Mouse (Mus musculus): ENCODE results near the gene Strbp.
A peak's percentile ranks its signal among the peaks of the same experiment; 100 is the strongest.

The Strbp gene

GRCm38 (mm10) chr2:37703230-37703954 lies at the start of gene Strbp:
Strbp (minus strand) TSS chr2:37703859.
- peak; percentile 74 for DNase-seq (ENCODE audit: low read depth, low spot score)

- no peak for DNase-seq (ENCODE audit: low read depth, low spot score)
These were observed 47.5 kb upstream of the Strbp start for GRCm38 (mm10) chr2:37751114-37751513.

GRCm38 (mm10) chr2:37749323-37749722 lies 45.7 kb upstream of the Strbp start:
- no peak for DNase-seq (ENCODE audit: low read depth, low spot score)

GRCm38 (mm10) chr2:37748442-37749066 lies 44.9 kb upstream of the Strbp start:
- DNase-seq (ENCODE audit: low read depth, low spot score) = no peak

- peak; percentile 49 for DNase-seq (ENCODE audit: low read depth, low spot score)
These were observed 44.2 kb upstream of the Strbp start for GRCm38 (mm10) chr2:37747909-37748308.

GRCm38 (mm10) chr2:37746293-37747049 lies 42.8 kb upstream of the Strbp start:
- DNase-seq (ENCODE audit: low read depth, low spot score) = no peak

GRCm38 (mm10) chr2:37744773-37745395 lies 41.2 kb upstream of the Strbp start:
- DNase-seq (ENCODE audit: low read depth, low spot score) = no peak

- peak; percentile 79 for DNase-seq (ENCODE audit: low read depth, low spot score)
These were observed 38.3 kb upstream of the Strbp start for GRCm38 (mm10) chr2:37741806-37742554.

- DNase-seq (ENCODE audit: low read depth, low spot score) = no peak
These were observed 32.1 kb upstream of the Strbp start for GRCm38 (mm10) chr2:37735807-37736188.

- DNase-seq (ENCODE audit: low read depth, low spot score) = no peak
These were observed 31.5 kb upstream of the Strbp start for GRCm38 (mm10) chr2:37734979-37735806.

- DNase-seq (ENCODE audit: low read depth, low spot score) = no peak
These were observed 27.7 kb upstream of the Strbp start for GRCm38 (mm10) chr2:37731241-37731801.

- no peak for DNase-seq (ENCODE audit: low read depth, low spot score)
These were observed 20.6 kb upstream of the Strbp start for GRCm38 (mm10) chr2:37724231-37724630.

- DNase-seq (ENCODE audit: low read depth, low spot score) = peak; percentile 74
These were observed 19.9 kb upstream of the Strbp start for GRCm38 (mm10) chr2:37723501-37724090.

- no peak for DNase-seq (ENCODE audit: low read depth, low spot score)
These were observed 19.2 kb upstream of the Strbp start for GRCm38 (mm10) chr2:37722674-37723465.

GRCm38 (mm10) chr2:37716266-37716665 lies 12.6 kb upstream of the Strbp start:
- no peak for DNase-seq (ENCODE audit: low read depth, low spot score)

- DNase-seq (ENCODE audit: low read depth, low spot score) = no peak
These were observed 11.7 kb upstream of the Strbp start for GRCm38 (mm10) chr2:37715364-37715763.

GRCm38 (mm10) chr2:37713100-37713499 lies 9.4 kb upstream of the Strbp start:
- DNase-seq (ENCODE audit: low read depth, low spot score) = no peak

GRCm38 (mm10) chr2:37708835-37709234 lies 5.2 kb upstream of the Strbp start:
- no peak for DNase-seq (ENCODE audit: low read depth, low spot score)
